Mouse (Mus musculus): ENCODE measurements around the gene Cdh24. TPM values are rescaled to one million over a fixed set of nuclear protein-coding genes. Genes with fewer than 3 reads are reported as not detected.

Gene Cdh24
- 10 to 100 TPM; 10.5 to 12.2 TPM for total RNA-seq (2021)
- long read RNA-seq, experiment 1, result 0 reads
- long read RNA-seq, experiment 2, result 0 reads

DNA sequence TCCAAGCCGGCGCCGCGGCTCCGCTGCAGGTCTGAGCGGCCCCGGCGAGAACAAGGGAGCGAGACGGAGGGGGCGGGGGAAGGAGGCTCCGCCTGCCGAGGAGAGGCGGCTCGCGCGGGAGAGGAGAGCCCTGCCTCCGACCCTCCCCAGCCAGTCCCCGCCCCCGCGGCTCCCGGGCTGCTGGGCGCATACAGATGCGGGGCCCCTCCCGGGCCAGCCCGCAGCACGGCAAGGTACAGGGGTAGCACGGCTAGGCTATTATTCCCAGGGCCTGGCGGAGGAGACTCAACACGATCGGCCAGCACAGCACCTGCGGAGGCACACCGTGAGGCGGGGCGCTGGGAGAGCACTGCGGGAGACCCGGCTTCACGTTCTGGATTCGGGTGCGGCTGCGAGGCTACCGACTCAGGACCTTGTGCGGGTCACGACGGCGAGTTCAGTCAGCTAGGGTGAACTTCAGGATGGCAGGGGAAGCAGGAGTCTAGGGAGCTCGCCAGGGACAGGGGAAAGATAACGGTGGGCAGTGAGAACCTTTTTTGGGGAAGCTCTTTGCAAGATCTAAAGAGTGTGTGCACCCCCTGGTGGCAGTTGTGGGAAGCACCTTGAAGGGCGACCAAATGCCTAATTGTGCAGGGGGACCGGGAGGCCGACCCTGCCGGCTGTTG is at the start of gene Cdh24:
TSS of gene Cdh24 (minus strand) at position 60 of the 665 bp plus-strand sequence.
- DNase-seq (ENCODE audit: low spot score in 2 of 2), result peak; percentile 90 to 91
- intact Hi-C loops (cut with DNase I), result loop anchor here (5.0 kb wide), 2 partner anchors 114 to 414 kb away; no protein-coding TSS in a partner anchor

- intact Hi-C loops (cut with DNase I), result loop anchor here (5.0 kb wide), 1 partner anchor 35 kb away; no protein-coding TSS in a partner anchor
- no peak for DNase-seq (ENCODE audit: low spot score in 2 of 2)
Observed at GRCm38 (mm10) chr14:54687251-54687650, 46.1 kb upstream of the Cdh24 start.

GRCm38 (mm10) chr14:54686522-54687143 is 45.5 kb upstream of the Cdh24 start, which contains the start of gene Acin1:
TSS of gene Acin1 (minus strand) at chr14:54686931.
- intact Hi-C loops (cut with DNase I), result loop anchor here (5.0 kb wide), 1 partner anchor 34 kb away; no protein-coding TSS in a partner anchor
- DNase-seq (ENCODE audit: low spot score in 2 of 2), result peak; percentile 100

DNA sequence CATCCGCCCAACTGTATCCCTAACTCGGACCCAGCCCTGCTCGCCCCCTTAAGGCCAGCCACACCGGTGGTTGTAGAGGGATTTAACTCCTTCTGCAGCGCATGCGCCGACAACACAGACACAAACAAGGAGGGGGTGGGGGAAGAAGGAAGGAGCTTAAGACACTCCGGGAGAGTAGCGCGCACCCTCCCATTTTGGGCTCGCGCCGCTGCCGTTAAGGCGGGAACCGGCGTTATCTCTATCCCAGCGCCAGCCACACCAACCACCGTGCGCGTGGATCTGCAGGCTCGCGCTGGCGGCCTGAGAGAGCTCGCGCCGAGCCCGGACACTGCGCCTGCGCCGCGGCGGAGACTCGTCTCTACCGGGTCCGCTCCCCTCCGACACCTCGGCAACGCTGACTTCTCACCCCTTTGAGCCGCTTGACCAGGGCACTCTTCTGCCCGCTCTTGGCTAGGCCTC is 44.9 kb upstream of the Cdh24 start, which contains the start of gene 1700123O20Rik:
TSS of gene 1700123O20Rik (plus strand) at position 154 of the 459 bp plus-strand sequence.
- DNase-seq (ENCODE audit: low spot score in 2 of 2), result peak; percentile 76 to 80
- intact Hi-C loops (cut with DNase I), result loop anchor here (5.0 kb wide), 1 partner anchor 34 kb away; no protein-coding TSS in a partner anchor

DNA sequence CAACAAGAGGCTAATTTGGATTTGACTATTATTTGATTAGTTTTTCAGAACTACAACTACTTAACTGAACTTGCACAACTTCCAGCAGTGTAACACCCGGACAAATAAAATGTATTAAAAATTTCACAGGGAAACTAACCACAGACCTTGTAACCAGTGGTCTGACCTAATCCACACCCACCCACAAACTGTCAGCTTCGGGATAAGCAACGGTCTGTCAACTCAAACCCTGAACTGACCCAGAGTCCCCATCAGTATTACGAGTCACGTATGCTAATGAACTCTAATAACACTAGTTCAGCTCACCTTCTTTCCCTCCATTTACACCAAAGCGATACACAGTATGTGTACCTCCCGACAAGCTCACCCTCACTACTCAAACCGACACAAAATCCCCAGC is 44.3 kb upstream of the Cdh24 start:
- intact Hi-C loops (cut with DNase I), result loop anchor here (5.0 kb wide), 1 partner anchor 33 kb away; no protein-coding TSS in a partner anchor
- no peak for DNase-seq (ENCODE audit: low spot score in 2 of 2)

- DNase-seq (ENCODE audit: low spot score in 2 of 2), result no peak
- intact Hi-C loops (cut with DNase I), result no loop called here
Observed at GRCm38 (mm10) chr14:54682396-54682795, 41.2 kb upstream of the Cdh24 start.

GRCm38 (mm10) chr14:54678657-54679304 is 37.6 kb upstream of the Cdh24 start:
- DNase-seq (ENCODE audit: low spot score in 2 of 2), result no peak
- intact Hi-C loops (cut with DNase I), result no loop called here

DNA sequence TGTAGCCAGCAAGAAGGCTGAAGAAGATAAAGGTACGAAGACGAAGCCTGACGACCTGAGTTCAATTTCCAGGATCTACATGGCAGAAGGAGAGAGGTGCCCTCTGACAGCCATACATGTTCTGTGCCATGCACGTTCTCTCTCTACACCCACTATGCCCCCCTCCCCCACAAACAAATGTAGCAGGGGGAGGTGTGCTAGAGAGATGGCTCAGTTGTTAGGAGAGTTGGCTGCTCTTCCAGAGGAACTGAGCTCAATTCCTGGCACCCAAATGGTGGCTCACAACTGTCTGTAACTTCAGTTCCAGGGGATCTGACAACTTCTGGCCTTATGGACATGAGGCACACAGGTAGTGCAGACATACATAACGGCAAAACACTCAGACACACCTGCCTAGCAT is 35.1 kb upstream of the Cdh24 start:
- intact Hi-C loops (cut with DNase I), result no loop called here
- DNase-seq (ENCODE audit: low spot score in 2 of 2), result no peak

DNA sequence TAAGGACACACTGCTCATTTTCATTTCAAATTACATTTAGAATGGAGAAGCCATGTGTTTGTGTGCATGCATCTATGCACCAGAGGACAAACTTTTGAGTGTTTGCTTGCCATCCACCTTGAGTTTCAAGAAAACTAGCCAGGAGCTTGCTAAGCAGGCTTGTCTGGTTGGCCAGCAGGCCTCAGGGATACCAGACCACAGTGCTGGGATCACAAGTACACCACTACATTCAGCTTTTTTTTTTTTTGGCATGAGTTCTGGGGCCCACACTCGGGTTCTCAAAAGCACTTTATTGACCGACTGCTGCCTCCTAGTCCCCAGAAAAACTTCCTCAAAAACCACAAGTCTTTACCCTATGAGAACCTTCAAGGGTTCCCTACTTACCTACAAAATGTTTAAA is 33.2 kb upstream of the Cdh24 start:
- intact Hi-C loops (cut with DNase I), result no loop called here
- DNase-seq (ENCODE audit: low spot score in 2 of 2), result no peak

DNA sequence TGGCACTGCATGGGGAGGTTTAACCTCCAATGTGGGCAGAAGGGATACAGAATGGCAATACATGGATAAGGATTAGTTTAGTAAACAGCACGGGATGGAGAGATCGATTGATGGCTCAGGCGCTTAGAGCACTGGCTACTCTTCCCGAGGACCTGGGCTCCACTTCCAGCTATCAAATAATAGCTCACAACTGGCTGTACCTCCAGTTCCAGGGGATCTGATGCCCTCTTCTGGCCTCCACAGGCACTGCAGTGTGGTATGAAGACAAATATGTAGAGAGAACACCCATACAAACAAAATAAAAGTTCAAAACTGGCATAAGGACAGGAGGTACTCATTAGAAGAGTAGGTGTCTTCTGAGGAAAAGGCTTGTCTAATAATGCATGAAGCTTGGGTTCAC is 28.2 kb upstream of the Cdh24 start:
- DNase-seq (ENCODE audit: low spot score in 2 of 2), result peak in 1 of 2 experiments; percentile 41
- intact Hi-C loops (cut with DNase I), result no loop called here

GRCm38 (mm10) chr14:54664477-54665222 is 23.5 kb upstream of the Cdh24 start:
- no peak for DNase-seq (ENCODE audit: low spot score in 2 of 2)
- intact Hi-C loops (cut with DNase I), result no loop called here

GRCm38 (mm10) chr14:54660009-54660408 is 18.8 kb upstream of the Cdh24 start:
- intact Hi-C loops (cut with DNase I), result no loop called here
- no peak for DNase-seq (ENCODE audit: low spot score in 2 of 2)

GRCm38 (mm10) chr14:54653496-54653895 is 12.3 kb upstream of the Cdh24 start:
- DNase-seq (ENCODE audit: low spot score in 2 of 2), result peak; percentile 83 to 86
- intact Hi-C loops (cut with DNase I), result loop anchor here (5.0 kb wide), 1 partner anchor 34 kb away; the partner anchor contains the start of genes 1700123O20Rik and Acin1

GRCm38 (mm10) chr14:54652787-54653186 is 11.6 kb upstream of the Cdh24 start:
- no peak for DNase-seq (ENCODE audit: low spot score in 2 of 2)
- intact Hi-C loops (cut with DNase I), result loop anchor here (5.0 kb wide), 1 partner anchor 35 kb away; the partner anchor contains the start of genes 1700123O20Rik and Acin1

- intact Hi-C loops (cut with DNase I), result loop anchor here (5.0 kb wide), 1 partner anchor 36 kb away; the partner anchor contains the start of genes 1700123O20Rik and Acin1
- DNase-seq (ENCODE audit: low spot score in 2 of 2), result no peak
Observed at GRCm38 (mm10) chr14:54651556-54651955, 10.4 kb upstream of the Cdh24 start.

GRCm38 (mm10) chr14:54650621-54651454 is 9.7 kb upstream of the Cdh24 start:
- DNase-seq (ENCODE audit: low spot score in 2 of 2), result peak; percentile 90
- intact Hi-C loops (cut with DNase I), result loop anchor here (5.0 kb wide), 1 partner anchor 36 kb away; the partner anchor contains the start of genes 1700123O20Rik and Acin1

DNA sequence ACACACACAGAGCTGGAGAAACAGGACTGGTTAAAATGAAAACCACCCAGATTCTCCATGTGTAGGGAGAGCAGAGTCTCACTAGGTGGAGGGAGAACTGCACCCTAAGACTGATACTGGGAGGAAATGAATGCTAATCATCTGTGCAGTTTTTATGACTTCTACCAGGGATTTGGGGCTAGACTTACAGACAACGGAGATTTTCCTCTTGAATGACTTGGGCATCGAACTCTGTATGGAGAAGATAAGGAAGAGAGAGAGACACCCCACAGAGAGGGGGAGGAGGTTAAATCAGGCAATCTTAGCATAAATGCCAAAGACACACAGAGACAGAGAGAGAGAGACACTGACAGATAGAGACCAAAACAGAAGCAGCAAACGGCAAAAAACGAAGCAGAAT is 6.7 kb upstream of the Cdh24 start:
- DNase-seq (ENCODE audit: low spot score in 2 of 2), result no peak
- intact Hi-C loops (cut with DNase I), result no loop called here
